Mouse (Mus musculus) cortical plate, adult 2 months (tissue): ENCODE measurements around the gene Ccdc148.

ENCODE experiments used
- CTCF ChIP-seq: fragments of 200-500 bp; IDR thresholded peaks from 2 replicates; pipeline ENCODE4 v1.5.1; 2011; ENCODE audit warnings: mild to moderate bottlenecking, control low read depth, low read length; ENCODE audit not compliant: insufficient read depth; ENCODE audit errors: extremely low read depth
- POLR2A ChIP-seq: fragments of 200-500 bp; IDR thresholded peaks from 2 replicates; pipeline ENCODE4 v1.6.1; 2011; ENCODE audit warnings: mild to moderate bottlenecking, low read length, control low read depth; ENCODE audit not compliant: insufficient read depth; ENCODE audit errors: extremely low read depth

GRCm38 (mm10) chr2:58941361-58941760 lies 219.1 kb downstream of the Ccdc148 start:
- TF ChIP-seq CTCF: no peak
- TF ChIP-seq POLR2A: no peak
